Mouse (Mus musculus) thymus, postnatal 0 days (tissue): ENCODE measurements around the gene Prss56. TPM values are rescaled to one million over a fixed set of nuclear protein-coding genes. Genes with fewer than 3 reads are reported as not detected.
A peak's percentile ranks its signal among the peaks of the same experiment; 100 is the strongest.

Experiments
- DNase-seq: peaks from one replicate; pipeline ENCODE4 v3.0.0-alpha.2; 2015; ENCODE audit warnings: low spot score
- polyA plus RNA-seq: library from polyadenylated mRNA; unstranded; fragments of >200 nt; fragmentation: Nextera tagmentation; extraction: Ambion mirVana; gene quantifications from 2 replicates; pipeline ENCODE4 v1.2.1, GENCODE M21; 2015

The Prss56 gene
- polyA plus RNA-seq, result 0.10 and 0.36 TPM in 2 replicates

- DNase-seq, result no peak
Measured at GRCm38 (mm10) chr1:87183013-87183412, at the start of gene Prss56. Gene Prss56, plus strand, starts transcription at chr1:87183313.

- DNase-seq, result no peak
Measured at GRCm38 (mm10) chr1:87141550-87141949, 41.6 kb upstream of the Prss56 start.

GRCm38 (mm10) chr1:87142456-87142855 is 40.7 kb upstream of the Prss56 start:
- no peak for DNase-seq

GRCm38 (mm10) chr1:87143141-87143540 is 40.0 kb upstream of the Prss56 start:
- no peak for DNase-seq

- no peak for DNase-seq
Measured at GRCm38 (mm10) chr1:87149422-87149821, 33.7 kb upstream of the Prss56 start.

GRCm38 (mm10) chr1:87151286-87151685 is 31.8 kb upstream of the Prss56 start:
- DNase-seq, result no peak

GRCm38 (mm10) chr1:87153776-87154500 is 29.2 kb upstream of the Prss56 start:
- DNase-seq, result no peak

GRCm38 (mm10) chr1:87154501-87155120 is 28.5 kb upstream of the Prss56 start:
- no peak for DNase-seq

GRCm38 (mm10) chr1:87155531-87156198 is 27.4 kb upstream of the Prss56 start:
- no peak for DNase-seq

GRCm38 (mm10) chr1:87156199-87156587 is 26.9 kb upstream of the Prss56 start, which contains the start of gene Ecel1:
Gene Ecel1, minus strand, starts transcription at chr1:87156521.
- DNase-seq, result no peak

GRCm38 (mm10) chr1:87159396-87159795 is 23.7 kb upstream of the Prss56 start:
- DNase-seq, result no peak

- no peak for DNase-seq
Measured at GRCm38 (mm10) chr1:87164164-87164795, 18.8 kb upstream of the Prss56 start.

GRCm38 (mm10) chr1:87164796-87165184 is 18.3 kb upstream of the Prss56 start:
- DNase-seq, result no peak

- no peak for DNase-seq
Measured at GRCm38 (mm10) chr1:87170458-87170857, 12.7 kb upstream of the Prss56 start.

GRCm38 (mm10) chr1:87171312-87171711 is 11.8 kb upstream of the Prss56 start:
- no peak for DNase-seq

- no peak for DNase-seq
Measured at GRCm38 (mm10) chr1:87172316-87172715, 10.8 kb upstream of the Prss56 start.

GRCm38 (mm10) chr1:87174006-87174955 is 8.8 kb upstream of the Prss56 start:
- DNase-seq, result peak; percentile 73

GRCm38 (mm10) chr1:87175852-87176292 is 7.2 kb upstream of the Prss56 start:
- no peak for DNase-seq

GRCm38 (mm10) chr1:87180896-87181295 is 2.2 kb upstream of the Prss56 start:
- DNase-seq, result no peak

- DNase-seq, result no peak
Measured at GRCm38 (mm10) chr1:87183998-87184750, 1.1 kb downstream of the Prss56 start.
